Mouse (Mus musculus): ENCODE measurements around the gene Scd3. TPM values are rescaled to one million over a fixed set of nuclear protein-coding genes. Genes with fewer than 3 reads are reported as not detected.

Scd3 gene
- polyA plus RNA-seq, 1 experiment from 2014 or later: not detected

- DNase-seq (no peak), ATAC-seq (ENCODE audit: low read depth) (no peak)
- Histone ChIP-seq H3K4me3 (replicated peaks) (no peak overlapping the region), H3K27ac (peak overlapping the region; percentile 92), H3K27me3 (no peaks in the 10 kb centered on the region), H3K4me1 (replicated peaks) (peaks cover 92% of the 10 kb centered on the region), H3K9ac (no peak overlapping the region), H3K4me2 (no peak overlapping the region), H3K9me3 (replicated peaks) (no peaks in the 10 kb centered on the region), H3K36me3 (no peaks in the 10 kb centered on the region)
- 77% methylated on average over 8 of the region's 8 CpGs for whole genome bisulfite sequencing (ENCODE audit: insufficient replicate concordance)
Measured at GRCm38 (mm10) chr19:44285554-44285953, 82.5 kb downstream of the Scd3 start.

- peaks cover 88% of the 10 kb centered on the region for H3K4me1 ChIP-seq (replicated peaks)
- peak overlapping the region; percentile 92 for H3K27ac ChIP-seq
- H3K4me3 ChIP-seq (replicated peaks): no peak overlapping the region
- no peaks in the 10 kb centered on the region for H3K36me3 ChIP-seq
- no peak for ATAC-seq (ENCODE audit: low read depth)
- H3K4me2 ChIP-seq: peak overlapping the region; percentile 12; the same call in 1 of the 2 replicates
- H3K27me3 ChIP-seq: no peaks in the 10 kb centered on the region
- 22% methylated on average over 2 of the region's 2 CpGs for WGBS (ENCODE audit: insufficient replicate concordance)
- no peaks in the 10 kb centered on the region for H3K9me3 ChIP-seq (replicated peaks)
- peak overlapping the region; percentile 36 for H3K9ac ChIP-seq
- no peak for DNase-seq
Measured at GRCm38 (mm10) chr19:44286109-44286508, 83.0 kb downstream of the Scd3 start.

- Histone ChIP-seq H3K27ac (peak overlapping the region; percentile 37), H3K9ac (no peak overlapping the region)
- DNase-seq: no peak
Measured at GRCm38 (mm10) chr19:44287415-44288110, 84.5 kb downstream of the Scd3 start.

GRCm38 (mm10) chr19:44292083-44292482, 89.0 kb downstream of the Scd3 start:
- H3K36me3 ChIP-seq: peaks cover 21% of the 10 kb centered on the region
- no peaks in the 10 kb centered on the region for H3K27me3 ChIP-seq
- 77% methylated on average over 2 of the region's 2 CpGs for WGBS (ENCODE audit: insufficient replicate concordance)
- H3K4me3 ChIP-seq (replicated peaks): no peak overlapping the region
- peaks cover 85% of the 10 kb centered on the region for H3K4me1 ChIP-seq (replicated peaks)
- no peaks in the 10 kb centered on the region for H3K9me3 ChIP-seq (replicated peaks)
- H3K9ac ChIP-seq: peak overlapping the region; percentile 74
- H3K4me2 ChIP-seq: peak overlapping the region; percentile 83
- no peak for DNase-seq
- no peak for ATAC-seq (ENCODE audit: low read depth)
- peak overlapping the region; percentile 89 for H3K27ac ChIP-seq

More at GRCm38 (mm10) chr19:44287415-44288110, 84.5 kb downstream of the Scd3 start:
- peaks cover 88% of the 10 kb centered on the region for H3K4me1 ChIP-seq (replicated peaks)
- no peak for ATAC-seq (ENCODE audit: low read depth)
- no peak overlapping the region for H3K4me2 ChIP-seq
- no peaks in the 10 kb centered on the region for H3K36me3 ChIP-seq
- H3K27me3 ChIP-seq: no peaks in the 10 kb centered on the region
- H3K4me3 ChIP-seq (replicated peaks): no peak overlapping the region
- WGBS (ENCODE audit: insufficient replicate concordance): 45% methylated on average over 11 of the region's 11 CpGs
- no peaks in the 10 kb centered on the region for H3K9me3 ChIP-seq (replicated peaks)

GRCm38 (mm10) chr19:44292483-44292882, 89.4 kb downstream of the Scd3 start:
- Histone ChIP-seq H3K4me1 (replicated peaks) (peaks cover 85% of the 10 kb centered on the region), H3K36me3 (peaks cover 25% of the 10 kb centered on the region), H3K4me2 (peak overlapping the region; percentile 83), H3K9me3 (replicated peaks) (no peaks in the 10 kb centered on the region), H3K27me3 (no peaks in the 10 kb centered on the region), H3K4me3 (replicated peaks) (peak overlapping the region; percentile 74), H3K9ac (peak overlapping the region; percentile 74), H3K27ac (peak overlapping the region; percentile 89)
- DNase-seq (no peak), ATAC-seq (ENCODE audit: low read depth) (no peak)
- 16% methylated on average over 3 of the region's 3 CpGs for WGBS (ENCODE audit: insufficient replicate concordance)

- H3K27ac ChIP-seq: peak within 1 kb of the TSS; percentile 94
- peak within 1 kb of the TSS; percentile 74 for H3K4me3 ChIP-seq (replicated peaks)
- ATAC-seq (ENCODE audit: low read depth) (peak; percentile 34), DNase-seq (peak; percentile 42)
- no peaks in the 10 kb centered on the region for H3K27me3 ChIP-seq
- H3K36me3 ChIP-seq: peaks cover 31% of the 10 kb centered on the region
- H3K9me3 ChIP-seq (replicated peaks): no peaks in the 10 kb centered on the region
- WGBS (ENCODE audit: insufficient replicate concordance): 4% methylated on average over 21 of the region's 21 CpGs
- peak within 1 kb of the TSS; percentile 80 for H3K9ac ChIP-seq
- peak within 1 kb of the TSS; percentile 83 for H3K4me2 ChIP-seq
- peaks cover 85% of the 10 kb centered on the region for H3K4me1 ChIP-seq (replicated peaks)
Measured at GRCm38 (mm10) chr19:44292941-44293768, 90.1 kb downstream of the Scd3 start, which contains the start of gene Scd2. Gene Scd2, plus strand, starts transcription at chr19:44293674.

Other genes with a start within 250 kb of the Scd3 start
- gene Cpn1, start 216.7 kb upstream of the Scd3 start, polyA plus RNA-seq (2015; fragmentation: Nextera tagmentation; extraction: Ambion mirVana): 46.1 and 57.6 TPM in 2 replicates
- 9.4 and 12.5 TPM in 2 replicates for gene Cyp2c23, start 174.1 kb upstream of the Scd3 start, polyA plus RNA-seq (2015; fragmentation: Nextera tagmentation; extraction: Ambion mirVana)
- gene Erlin1, start 133.5 kb upstream of the Scd3 start, polyA plus RNA-seq (2015; fragmentation: Nextera tagmentation; extraction: Ambion mirVana): 14.7 and 17.9 TPM in 2 replicates
- 21.2 and 24.7 TPM in 2 replicates for gene Chuk, start 95.8 kb upstream of the Scd3 start, polyA plus RNA-seq (2015; fragmentation: Nextera tagmentation; extraction: Ambion mirVana)
- gene Cwf19l1, start 67.4 kb upstream of the Scd3 start, polyA plus RNA-seq (2015; fragmentation: Nextera tagmentation; extraction: Ambion mirVana): 20.3 and 24.2 TPM in 2 replicates
- gene Bloc1s2, start 56.8 kb upstream of the Scd3 start, polyA plus RNA-seq (2015; fragmentation: Nextera tagmentation; extraction: Ambion mirVana): 48.1 and 54.8 TPM in 2 replicates
- not detected in 2 replicates for gene Pkd2l1, start 10.8 kb upstream of the Scd3 start, polyA plus RNA-seq (2015; fragmentation: Nextera tagmentation; extraction: Ambion mirVana)
- 73.7 and 106 TPM in 2 replicates for gene Scd2, start 90.4 kb downstream of the Scd3 start, polyA plus RNA-seq (2015; fragmentation: Nextera tagmentation; extraction: Ambion mirVana)
- 0.05 TPM in 1 of 2 replicates, not detected in the other for gene Scd4, start 129.8 kb downstream of the Scd3 start, polyA plus RNA-seq (2015; fragmentation: Nextera tagmentation; extraction: Ambion mirVana)
- 7.3 and 10.0 TPM in 2 replicates for gene Scd1, start 204.6 kb downstream of the Scd3 start, polyA plus RNA-seq (2015; fragmentation: Nextera tagmentation; extraction: Ambion mirVana)

Measured in liver, embryonic 13.5 days (tissue).